Mouse (Mus musculus) frontal cortex, postnatal 25 days (tissue): ENCODE results near the gene Mbnl2.
A peak's percentile ranks its signal among the peaks of the same experiment; 100 is the strongest.

Source experiments
- DNase-seq, 2 experiments: peaks; one replicate each; pipeline ENCODE4 v3.0.0; 2022; ENCODE audit warnings: low spot score in 2 of 2

The Mbnl2 gene

GRCm38 (mm10) chr14:120409854-120410253, 134.4 kb downstream of the Mbnl2 start:
- no peak for DNase-seq

GRCm38 (mm10) chr14:120416886-120417285, 141.4 kb downstream of the Mbnl2 start:
- DNase-seq = no peak

GRCm38 (mm10) chr14:120418964-120419363, 143.5 kb downstream of the Mbnl2 start:
- no peak for DNase-seq

- DNase-seq = no peak
Observed at GRCm38 (mm10) chr14:120428497-120428896, 153.0 kb downstream of the Mbnl2 start.

GRCm38 (mm10) chr14:120432773-120433172, 157.3 kb downstream of the Mbnl2 start:
- no peak for DNase-seq

GRCm38 (mm10) chr14:120433931-120434398, 158.5 kb downstream of the Mbnl2 start:
- no peak for DNase-seq

- DNase-seq = no peak
Observed at GRCm38 (mm10) chr14:120434831-120435230, 159.4 kb downstream of the Mbnl2 start.

- no peak for DNase-seq
Observed at GRCm38 (mm10) chr14:120440716-120441115, 165.2 kb downstream of the Mbnl2 start.

GRCm38 (mm10) chr14:120441256-120441655, 165.8 kb downstream of the Mbnl2 start:
- no peak for DNase-seq

- no peak for DNase-seq
Observed at GRCm38 (mm10) chr14:120441836-120442235, 166.4 kb downstream of the Mbnl2 start.

- DNase-seq = no peak
Observed at GRCm38 (mm10) chr14:120454221-120454620, 178.8 kb downstream of the Mbnl2 start.

GRCm38 (mm10) chr14:120463938-120464727, 188.7 kb downstream of the Mbnl2 start:
- no peak for DNase-seq

GRCm38 (mm10) chr14:120466816-120467215, 191.3 kb downstream of the Mbnl2 start:
- no peak for DNase-seq

GRCm38 (mm10) chr14:120469126-120469790, 193.8 kb downstream of the Mbnl2 start:
- DNase-seq = no peak

GRCm38 (mm10) chr14:120476186-120476697, 200.8 kb downstream of the Mbnl2 start:
- DNase-seq = no peak

- DNase-seq = peak; percentile 98 to 99
Observed at GRCm38 (mm10) chr14:120477288-120477981, 202.0 kb downstream of the Mbnl2 start.

- peak; percentile 93 to 97 for DNase-seq
Observed at GRCm38 (mm10) chr14:120477982-120478568, 202.6 kb downstream of the Mbnl2 start, which contains the start of gene Rap2a. Gene Rap2a (plus strand): TSS chr14:120478444.

- no peak for DNase-seq
Observed at GRCm38 (mm10) chr14:120478641-120479341, 203.3 kb downstream of the Mbnl2 start.

GRCm38 (mm10) chr14:120480341-120480900, 205.0 kb downstream of the Mbnl2 start:
- no peak for DNase-seq

GRCm38 (mm10) chr14:120480927-120481326, 205.5 kb downstream of the Mbnl2 start:
- no peak for DNase-seq
